Mouse (Mus musculus) ovary, postnatal 14 days (tissue): ENCODE measurements at regions not wholly inside any gene's neighbourhood (a gene's known extent, or its start where the extent isn't known, plus 50 kb on each side); places are given as distances from the start of the nearest gene placed in this dataset.

Experiments used
- DNase-seq: peaks from one replicate; pipeline ENCODE4 v3.0.0; 2022; ENCODE audit warnings: low spot score

GRCm38 (mm10) chr14:67139674-67140073 lies 1130.7 kb upstream of the Gulo start:
- no peak for DNase-seq

GRCm38 (mm10) chr14:67139152-67139551 lies 1130.1 kb upstream of the Gulo start:
- DNase-seq: no peak

- no peak for DNase-seq
Observed at GRCm38 (mm10) chr14:67136141-67136498, 1127.1 kb upstream of the Gulo start.

- peak; percentile 45 for DNase-seq
Observed at GRCm38 (mm10) chr14:67135221-67136140, 1126.5 kb upstream of the Gulo start.

GRCm38 (mm10) chr14:67133221-67133620 lies 1124.2 kb upstream of the Gulo start:
- DNase-seq: no peak

- no peak for DNase-seq
Observed at GRCm38 (mm10) chr14:67127118-67127517, 1118.1 kb upstream of the Gulo start.

- DNase-seq: no peak
Observed at GRCm38 (mm10) chr14:67126254-67126653, 1117.2 kb upstream of the Gulo start.

- no peak for DNase-seq
Observed at GRCm38 (mm10) chr14:67123300-67123699, 1114.3 kb upstream of the Gulo start.
